Mouse (Mus musculus) liver, embryonic 14.5 days (tissue): Measurements from ENCODE around the gene Tmtc4. TPM values are rescaled to one million over a fixed set of nuclear protein-coding genes. Genes with fewer than 3 reads are reported as not detected.
A peak's percentile ranks its signal among the peaks of the same experiment; 100 is the strongest.

Source experiments
- ATAC-seq: fragments of 200-750 bp; cut with Nextera tagmentation; 2 replicates; pipeline ENCODE4 v1.8.0; 2017; ENCODE audit warnings: moderate number of reproducible peaks, mild to moderate bottlenecking, moderate library complexity; ENCODE audit not compliant: insufficient read depth
- DNase-seq, 3 experiments: peaks; one replicate each; pipeline ENCODE4 v3.0.0-alpha.2; 2012 to 2013; ENCODE audit warnings: low read depth in 3 of 3, low spot score in 3 of 3
- H3K27ac ChIP-seq: fragments of 300-500 bp; sonication (generic); 2 replicates; pipeline ENCODE4 v1.5.1; 2014; ENCODE audit warnings: moderate library complexity, mild to moderate bottlenecking, control low read depth, inconsistent platforms
- H3K27me3 ChIP-seq: fragments of 300-500 bp; sonication (generic); 2 replicates; pipeline ENCODE4 v1.6.1; 2014; ENCODE audit warnings: mild to moderate bottlenecking, low read length, moderate library complexity; ENCODE audit not compliant: control insufficient read depth, insufficient read depth
- H3K36me3 ChIP-seq: fragments of 300-500 bp; sonication (generic); replicated peaks from 2 replicates; pipeline ENCODE4 v1.6.1; 2014; ENCODE audit warnings: low read depth; ENCODE audit not compliant: control insufficient read depth, insufficient read depth
- H3K4me1 ChIP-seq, 2 experiments: fragments of 200-500 bp in 1 of 2; fragments of 300-500 bp in 1 of 2; sonication (generic) in 1 of 2; replicated peaks; 2 replicates each; pipeline ENCODE4 v1.6.1; 2012 to 2014; ENCODE audit warnings: antibody characterized with exemption in 1 of 2, inconsistent platforms in 1 of 2, low read length in 1 of 2; ENCODE audit not compliant: control insufficient read depth in 2 of 2, insufficient read depth in 2 of 2
- H3K4me2 ChIP-seq: fragments of 300-500 bp; sonication (generic); 2 replicates; pipeline ENCODE4 v1.6.1; 2014; ENCODE audit warnings: low read depth, mild to moderate bottlenecking, control low read depth, moderate library complexity
- H3K4me3 ChIP-seq, 2 experiments: fragments of 200-500 bp in 1 of 2; fragments of 300-500 bp in 1 of 2; sonication (generic) in 1 of 2; 2 replicates each; pipeline ENCODE4 v1.5.1; 2012 to 2014; ENCODE audit warnings: low read depth in 2 of 2, low read length in 2 of 2, mild to moderate bottlenecking in 2 of 2, control low read depth in 1 of 2, inconsistent platforms in 1 of 2, moderate library complexity in 1 of 2; ENCODE audit not compliant: insufficient read depth in 1 of 2
- H3K9ac ChIP-seq: fragments of 300-500 bp; sonication (generic); replicated peaks from 2 replicates; pipeline ENCODE4 v1.6.1; 2014; ENCODE audit warnings: mild to moderate bottlenecking, control low read depth, moderate library complexity
- H3K9me3 ChIP-seq: fragments of 300-500 bp; sonication (generic); 2 replicates; pipeline ENCODE4 v1.6.1; 2016; ENCODE audit warnings: low read length, mixed read lengths; ENCODE audit not compliant: control insufficient read depth
- CTCF ChIP-seq: IDR thresholded peaks from 2 replicates; pipeline ENCODE4 v1.5.1; 2016; ENCODE audit warnings: antibody characterized with exemption, low read depth, control low read depth
- EP300 ChIP-seq: IDR thresholded peaks from 2 replicates; pipeline ENCODE4 v1.6.1; 2016; ENCODE audit warnings: antibody characterized with exemption, low read depth
- WGBS: fragments of 180-500 bp; shearing (Covaris S2); extraction: QIAGEN DNeasy Blood & Tissue Kit; methylation state at CpG from one replicate; pipeline ENCODE4 v1.1.7; 2014; ENCODE audit not compliant: insufficient replicate concordance; 5-methylcytosine and 5-hydroxymethylcytosine counted together
- polyA plus RNA-seq, 2 experiments: library from polyadenylated mRNA; depleted of rRNA in 1 of 2; stranded (reverse) in 1 of 2; unstranded in 1 of 2; fragments of >200 nt; fragmentation: Nextera tagmentation in 1 of 2; extraction: Ambion mirVana in 1 of 2; gene quantifications; 2 replicates each; pipeline versions ENCODE4 v1.2.1 to v1.2.3; 2012 to 2014

Gene Tmtc4
- polyA plus RNA-seq, 2 experiments = 1.4 to 2.3 TPM

DNA sequence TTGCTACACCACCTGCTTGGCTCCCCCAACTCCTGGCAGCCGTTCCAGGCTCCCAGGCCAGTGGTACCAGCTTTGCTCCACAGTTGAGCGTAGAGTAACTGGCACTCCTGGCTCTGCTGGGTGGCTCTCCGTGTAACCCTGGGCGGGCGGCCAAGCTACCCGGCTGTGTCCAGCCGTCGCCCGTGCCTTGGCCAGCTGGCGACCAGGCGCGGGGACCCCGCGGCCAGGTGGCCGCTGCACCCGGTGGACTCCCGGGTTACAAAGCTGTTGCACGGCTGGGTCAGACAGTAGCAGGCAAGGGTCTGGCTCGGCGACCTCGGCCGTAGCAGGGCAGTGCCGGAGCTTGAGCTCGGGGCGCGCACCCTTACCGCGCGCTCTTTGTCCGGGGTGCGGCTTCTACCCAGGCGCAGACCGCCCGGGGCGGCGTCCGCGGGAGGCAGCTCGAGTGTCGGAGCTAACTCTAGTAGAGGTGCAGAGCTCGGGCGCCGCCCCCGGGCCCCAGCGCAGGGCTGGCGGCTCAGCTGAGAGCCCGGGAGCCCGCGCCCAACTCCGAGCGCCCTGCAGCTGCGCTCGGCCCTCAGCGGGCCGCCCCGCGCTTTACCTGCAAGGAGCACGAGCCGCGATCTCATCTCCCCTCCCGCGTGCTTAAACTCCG is 1.1 kb downstream of the Tmtc4 start:
- no peaks in the 10 kb centered on the region for H3K36me3 ChIP-seq
- no peaks in the 10 kb centered on the region for H3K9me3 ChIP-seq
- peaks cover 0 to 7% of the 10 kb centered on the region in 2 experiments; a peak in 3 of 4 replicates for H3K4me1 ChIP-seq
- peak overlapping the region; percentile 58 for H3K9ac ChIP-seq
- TF ChIP-seq CTCF (no peak), EP300 (no peak)
- no peak overlapping the region for H3K27ac ChIP-seq
- peak; percentile 38 to 52 (median 51) for DNase-seq
- under 1% methylated on average over 63 of the region's 63 CpGs for WGBS
- peak overlapping the region; percentile 53 to 70 for H3K4me3 ChIP-seq
- peak; percentile 84 for ATAC-seq
- peak overlapping the region; percentile 92 for H3K4me2 ChIP-seq
- peaks cover 2% of the 10 kb centered on the region; the same call in 1 of the 2 replicates for H3K27me3 ChIP-seq

GRCm38 (mm10) chr14:122981831-122982485 is 1.9 kb downstream of the Tmtc4 start:
- Histone ChIP-seq H3K4me1 (peaks cover 0 to 7% of the 10 kb centered on the region in 2 experiments; a peak in 3 of 4 replicates), H3K36me3 (no peaks in the 10 kb centered on the region), H3K9ac (no peak overlapping the region), H3K9me3 (no peaks in the 10 kb centered on the region), H3K27ac (no peak overlapping the region), H3K4me2 (peak overlapping the region; percentile 92), H3K4me3 (peak overlapping the region; percentile 53 to 70), H3K27me3 (peaks cover 2% of the 10 kb centered on the region; the same call in 1 of the 2 replicates)
- no peak for ATAC-seq
- TF ChIP-seq CTCF (no peak), EP300 (no peak)
- WGBS = 40% methylated on average over 8 of the region's 8 CpGs
- DNase-seq = no peak

DNA sequence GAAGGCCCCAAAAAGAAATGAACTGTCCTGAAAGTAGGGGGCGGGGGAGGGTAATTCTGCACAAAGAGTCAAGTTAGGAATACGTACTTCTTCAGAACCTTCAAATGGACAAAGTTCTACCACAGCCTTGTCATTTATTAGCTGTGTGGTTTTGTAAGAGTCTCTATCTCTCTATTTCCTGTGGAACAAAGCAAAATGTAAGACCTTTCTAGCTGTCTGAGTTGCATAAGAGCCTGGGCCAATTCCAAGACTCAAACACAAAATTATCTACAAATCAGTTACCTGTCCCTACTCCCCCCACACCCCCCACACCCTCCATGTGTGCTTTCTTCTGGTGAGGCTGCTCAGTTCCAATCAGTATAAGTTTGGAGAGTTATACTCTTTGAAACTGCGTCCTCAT is 5.0 kb downstream of the Tmtc4 start:
- Histone ChIP-seq H3K4me3 (no peak overlapping the region), H3K9ac (no peak overlapping the region), H3K9me3 (no peaks in the 10 kb centered on the region), H3K36me3 (no peaks in the 10 kb centered on the region), H3K27me3 (peaks cover 2% of the 10 kb centered on the region; the same call in 1 of the 2 replicates), H3K27ac (no peak overlapping the region), H3K4me2 (no peak overlapping the region), H3K4me1 (peaks cover 0 to 7% of the 10 kb centered on the region in 2 experiments; a peak in 3 of 4 replicates)
- ATAC-seq (no peak), DNase-seq (no peak)
- WGBS = 61% methylated on average over 3 of the region's 3 CpGs
- TF ChIP-seq CTCF (no peak), EP300 (no peak)

DNA sequence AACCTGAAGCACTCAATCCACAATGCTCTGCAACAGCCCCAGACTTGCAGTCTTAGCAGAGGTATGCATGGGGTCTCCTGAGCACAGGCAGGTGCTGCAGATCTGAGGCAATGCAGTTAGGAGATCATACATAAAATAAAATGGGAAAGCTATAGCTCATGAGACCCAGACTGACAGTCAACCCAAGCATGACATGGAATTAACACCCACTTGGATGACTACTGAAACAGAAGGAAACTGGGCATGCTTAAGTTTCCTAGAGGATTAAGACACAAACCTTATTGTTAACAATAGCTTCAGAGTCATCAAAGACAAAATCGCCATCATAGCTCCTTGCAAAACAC is 6.1 kb downstream of the Tmtc4 start:
- H3K4me3 ChIP-seq = no peak overlapping the region
- no peaks in the 10 kb centered on the region for H3K9me3 ChIP-seq
- H3K27ac ChIP-seq = no peak overlapping the region
- H3K36me3 ChIP-seq = no peaks in the 10 kb centered on the region
- H3K9ac ChIP-seq = no peak overlapping the region
- peaks cover 0 to 4% of the 10 kb centered on the region in 2 experiments; a peak in 2 of 4 replicates for H3K4me1 ChIP-seq
- H3K4me2 ChIP-seq = no peak overlapping the region
- TF ChIP-seq CTCF = no peak
- no peak for TF ChIP-seq EP300
- peaks cover 2% of the 10 kb centered on the region; the same call in 1 of the 2 replicates for H3K27me3 ChIP-seq
- ATAC-seq = no peak
- DNase-seq = no peak
- 65% methylated on average over 1 of the region's 1 CpGs for WGBS

GRCm38 (mm10) chr14:122977056-122977796 is 6.6 kb downstream of the Tmtc4 start:
- DNase-seq = no peak
- Histone ChIP-seq H3K9me3 (no peaks in the 10 kb centered on the region), H3K9ac (no peak overlapping the region), H3K36me3 (no peaks in the 10 kb centered on the region), H3K27me3 (peaks cover 2% of the 10 kb centered on the region; the same call in 1 of the 2 replicates), H3K4me1 (peaks cover 0 to 4% of the 10 kb centered on the region in 2 experiments; a peak in 2 of 4 replicates), H3K4me2 (no peak overlapping the region), H3K4me3 (no peak overlapping the region), H3K27ac (no peak overlapping the region)
- TF ChIP-seq CTCF (no peak), EP300 (no peak)
- WGBS = 64% methylated on average over 9 of the region's 9 CpGs
- ATAC-seq = no peak
